Mouse (Mus musculus) cerebellum, adult 2 months (tissue): ENCODE data around the gene Atg4a.

Experiments used
- CTCF ChIP-seq: fragments of 200-500 bp; IDR thresholded peaks from 2 replicates; pipeline ENCODE4 v1.5.1; 2011; ENCODE audit warnings: low read depth, mild to moderate bottlenecking, control low read depth, low read length, moderate library complexity, borderline replicate concordance; ENCODE audit not compliant: insufficient read depth
- POLR2A ChIP-seq: fragments of 200-500 bp; IDR thresholded peaks from 2 replicates; pipeline ENCODE4 v1.6.1; 2011; ENCODE audit warnings: low read length, control low read depth, borderline replicate concordance; ENCODE audit not compliant: insufficient read depth

GRCm38 (mm10) chrX:141165067-141165466, 208.4 kb downstream of the Atg4a start:
- TF ChIP-seq POLR2A (no peak), CTCF (no peak)
